Mouse (Mus musculus) heart, adult 2 months (tissue): ENCODE results near the gene Lrrc27. TPM values are rescaled to one million over a fixed set of nuclear protein-coding genes. Genes with fewer than 3 reads are reported as not detected.

Experiments
- DNase-seq, 2 experiments: peaks; one replicate each; pipeline ENCODE4 v3.0.0; 2021
- H3K27ac ChIP-seq: fragments of 200-600 bp; 2 replicates; pipeline ENCODE4 v1.8.1; 2022
- H3K27me3 ChIP-seq: fragments of 200-500 bp; 2 replicates; pipeline ENCODE4 v1.6.1; 2012; ENCODE audit warnings: mild to moderate bottlenecking, low read length, inconsistent platforms, mixed read lengths; ENCODE audit not compliant: control insufficient read depth, insufficient read depth
- H3K36me3 ChIP-seq: fragments of 200-500 bp; 2 replicates; pipeline ENCODE4 v1.6.1; 2012; ENCODE audit warnings: low read length, inconsistent platforms; ENCODE audit not compliant: control insufficient read depth, insufficient read depth
- H3K4me1 ChIP-seq: fragments of 200-500 bp; 2 replicates; pipeline ENCODE4 v1.6.1; 2011; ENCODE audit warnings: low read length; ENCODE audit not compliant: control insufficient read depth, insufficient read depth
- H3K4me3 ChIP-seq: fragments of 200-600 bp; 2 replicates; pipeline ENCODE4 v1.8.1; 2022
- H3K79me2 ChIP-seq: fragments of 200-500 bp; replicated peaks from 2 replicates; pipeline ENCODE4 v1.6.1; 2012; ENCODE audit warnings: mild to moderate bottlenecking, inconsistent platforms, low read length, moderate library complexity, mixed read lengths; ENCODE audit not compliant: control insufficient read depth, insufficient read depth
- H3K9ac ChIP-seq: fragments of 200-500 bp; 2 replicates; pipeline ENCODE4 v1.6.1; 2012; ENCODE audit warnings: low read depth, mild to moderate bottlenecking, control low read depth, inconsistent platforms, low read length, mixed read lengths
- CTCF ChIP-seq: fragments of 200-600 bp; IDR thresholded peaks from 2 replicates; pipeline ENCODE4 v1.8.1; 2022; ENCODE audit warnings: antibody characterized with exemption, mild to moderate bottlenecking, moderate library complexity
- EP300 ChIP-seq: fragments of 200-500 bp; IDR thresholded peaks from 2 replicates; pipeline ENCODE4 v1.6.1; 2011; ENCODE audit warnings: low read depth, low read length, control low read depth; ENCODE audit not compliant: insufficient read depth
- POLR2A ChIP-seq: fragments of 200-500 bp; IDR thresholded peaks from 2 replicates; pipeline ENCODE4 v1.6.1; 2011; ENCODE audit warnings: mild to moderate bottlenecking, low read depth, low read length, control low read depth; ENCODE audit not compliant: insufficient read depth
- WGBS: fragments of 180-500 bp; shearing (Covaris S2); methylation state at CpG from one replicate; pipeline ENCODE4 v1.1.7; 2018; 5-methylcytosine and 5-hydroxymethylcytosine counted together
- intact Hi-C: fragments of 180-260 bp; cut with DNase I; formaldehyde crosslinking; loops from one replicate; pipeline ENCODE4 v1.15.1; 2025
- long read RNA-seq: library from polyadenylated mRNA; stranded (forward); transcript quantifications from one replicate; pipeline ENCODE4 v2.0.0, GENCODE M21; 2021
- polyA plus RNA-seq: library from polyadenylated mRNA; depleted of rRNA; stranded (reverse); fragments of >200 nt; gene quantifications from 2 replicates; pipeline ENCODE4 v1.2.3, GENCODE M21; 2012; rRNA removed
- total RNA-seq, 2 experiments: library from RNA; stranded (reverse); gene quantifications; 2 replicates each; pipeline ENCODE4 v1.2.3; 2021

The Lrrc27 gene
- 10 to 100 TPM; 18.9 to 20.6 TPM for total RNA-seq
- 12.7 and 13.3 TPM in 2 replicates for polyA plus RNA-seq
- long read RNA-seq, transcript Lrrc27-207 (4 exons, 619 nt) = major isoform, 8 of 9 reads
- long read RNA-seq, partial matches to known transcripts = 0 of 9 reads
- long read RNA-seq, other reads (novel, unspliced or antisense) = 1 of 9 reads

DNA sequence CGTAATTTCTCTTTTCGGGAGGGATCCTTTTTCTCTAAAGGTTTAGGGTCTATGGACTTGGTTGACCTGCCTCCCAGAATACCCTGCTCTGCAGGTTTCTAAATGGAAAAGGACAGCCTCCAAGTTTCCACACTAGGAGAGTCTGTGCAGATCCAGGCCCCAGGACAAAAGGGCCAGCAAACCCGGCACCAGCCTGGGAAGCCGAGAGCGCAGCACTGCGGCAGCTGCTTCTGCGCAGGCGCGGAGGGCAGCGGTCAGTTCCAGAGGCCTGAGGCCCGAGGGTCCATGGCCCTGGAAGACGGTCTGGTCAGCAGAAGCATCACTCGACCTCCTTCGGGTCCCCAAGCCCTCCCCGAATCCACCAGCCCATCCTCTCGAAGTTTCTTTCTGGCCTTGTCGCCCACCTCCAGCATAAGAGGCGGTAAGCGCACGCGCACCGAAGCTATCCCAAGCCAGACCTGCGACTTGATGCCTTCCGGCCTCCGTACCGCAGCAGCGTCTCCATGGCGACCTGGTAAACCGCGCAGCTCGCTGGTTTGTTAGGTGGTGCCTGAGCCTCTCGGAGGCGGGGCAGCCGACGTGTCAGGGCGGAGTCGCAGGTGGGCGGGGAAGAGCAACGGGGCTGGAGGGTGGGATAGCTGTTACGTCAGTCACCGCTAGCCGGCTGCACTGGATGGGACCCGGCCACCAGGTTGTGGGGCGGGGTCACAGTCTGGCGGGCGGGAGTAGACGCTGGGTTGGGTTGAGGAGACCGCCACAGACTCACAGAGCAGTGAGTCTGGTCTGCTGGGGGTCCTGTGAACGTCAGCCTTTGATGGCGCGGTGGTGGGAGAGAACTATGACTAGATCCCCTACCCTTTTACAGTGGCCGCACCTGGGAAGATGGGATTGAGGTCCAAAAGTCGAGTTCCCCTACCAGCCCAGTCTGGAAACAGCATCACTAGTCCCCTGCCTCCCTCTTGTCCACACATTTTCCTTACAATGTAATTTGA is at the start of gene Lrrc27, which contains the start of gene Stk32c:
Lrrc27 (plus strand) TSS at position 235 of the 992 bp plus-strand sequence.
Stk32c (minus strand) TSS at position 554 of the 992 bp plus-strand sequence.
- no peaks in the 10 kb centered on the region for H3K79me2 ChIP-seq
- TF ChIP-seq POLR2A (peak; percentile 70), CTCF (peak; percentile 30), EP300 (peak; percentile 85)
- 2% methylated on average over 53 of the region's 53 CpGs for WGBS

DNA sequence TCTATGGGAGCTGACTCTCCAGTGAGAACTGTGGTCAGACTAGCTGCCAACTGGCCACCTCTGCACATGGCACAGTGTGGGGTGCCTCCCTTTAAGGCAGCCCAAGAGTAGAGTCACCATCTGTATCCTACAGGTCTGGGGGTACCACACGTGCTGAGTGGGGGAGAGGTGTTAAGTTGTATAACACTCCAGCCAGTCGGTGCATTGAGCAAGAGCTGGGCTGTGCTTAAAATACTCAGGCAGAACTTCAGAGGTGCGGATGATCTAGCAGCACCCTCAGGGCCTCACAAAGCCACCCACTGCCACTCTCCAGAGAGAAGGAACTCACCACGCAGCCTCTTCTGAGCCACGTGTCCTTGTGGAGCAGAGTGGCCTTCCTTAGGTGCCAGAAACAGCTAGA is 48.4 kb upstream of the Lrrc27 start:
- WGBS = 68% methylated on average over 5 of the region's 5 CpGs
- H3K79me2 ChIP-seq = no peaks in the 10 kb centered on the region
- no peaks in the 10 kb centered on the region for H3K36me3 ChIP-seq
- no peaks in the 10 kb centered on the region for H3K27me3 ChIP-seq
- no peak for DNase-seq
- H3K27ac ChIP-seq = no peak overlapping the region
- H3K4me3 ChIP-seq = no peak overlapping the region
- no peaks in the 10 kb centered on the region for H3K4me1 ChIP-seq
- intact Hi-C loops = no loop called here
- TF ChIP-seq POLR2A (no peak), EP300 (no peak), CTCF (no peak)
- H3K9ac ChIP-seq = no peak overlapping the region

More for the DNA sequence above, at the start of gene Lrrc27, which contains the start of gene Stk32c:
- Histone ChIP-seq H3K27ac (peak within 1 kb of the TSS; percentile 87), H3K4me3 (peak within 1 kb of the TSS; percentile 95), H3K4me1 (peaks cover 12% of the 10 kb centered on the region), H3K36me3 (no peaks in the 10 kb centered on the region), H3K9ac (peak within 1 kb of the TSS; percentile 81), H3K27me3 (no peaks in the 10 kb centered on the region)
- intact Hi-C loops = loop anchor here (1.0 to 2.0 kb wide), 2 partner anchors 35 to 176 kb away; partner anchors contain the start of genes Inpp5a and Pwwp2b
- peak; percentile 98 to 99 for DNase-seq

DNA sequence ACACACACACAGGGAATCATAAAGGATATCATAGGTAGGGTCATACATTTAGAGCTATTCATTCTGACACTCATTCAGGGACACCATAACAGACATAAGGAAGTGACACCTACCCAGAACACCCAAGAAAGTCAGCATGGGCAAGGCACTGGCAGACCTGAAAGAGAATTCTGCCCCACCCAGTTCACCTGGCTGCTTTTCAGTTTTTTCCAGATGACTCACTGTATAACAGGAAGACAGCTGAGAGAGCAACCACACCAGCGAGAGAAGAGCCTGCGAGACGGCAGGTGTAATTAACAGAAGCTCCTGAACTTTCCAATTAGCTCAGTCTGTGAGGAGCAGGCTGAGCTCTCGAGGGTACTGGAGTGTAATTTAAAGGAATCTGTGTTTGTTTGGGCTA is 43.6 kb upstream of the Lrrc27 start:
- Histone ChIP-seq H3K9ac (no peak overlapping the region), H3K27me3 (no peaks in the 10 kb centered on the region), H3K4me1 (no peaks in the 10 kb centered on the region), H3K27ac (no peak overlapping the region), H3K36me3 (no peaks in the 10 kb centered on the region), H3K79me2 (no peaks in the 10 kb centered on the region), H3K4me3 (no peak overlapping the region)
- 57% methylated on average over 4 of the region's 4 CpGs for WGBS
- no peak for DNase-seq
- no peak for TF ChIP-seq CTCF
- no peak for TF ChIP-seq EP300
- intact Hi-C loops = loop anchor here (5.0 kb wide), 1 partner anchor 42 kb away; no protein-coding TSS in a partner anchor

DNA sequence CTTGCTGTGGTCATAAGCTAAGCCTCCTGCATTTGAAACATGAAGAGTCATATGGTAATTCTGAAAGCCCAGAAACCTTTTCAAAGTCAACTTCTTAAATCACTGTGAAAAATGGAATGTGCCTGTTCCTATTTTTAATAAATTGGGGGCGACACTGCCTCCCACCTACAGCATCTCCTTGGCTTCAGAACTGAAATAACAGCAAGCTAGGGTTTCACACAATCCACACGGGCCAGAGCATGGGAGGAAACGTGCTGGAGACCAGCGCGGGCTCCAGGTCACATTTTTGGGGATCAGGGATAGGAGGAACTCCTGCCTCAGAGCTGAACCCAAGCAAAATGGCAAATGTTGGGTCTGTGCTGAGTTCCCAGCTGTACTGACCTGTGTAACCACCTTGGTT is 33.5 kb upstream of the Lrrc27 start:
- H3K36me3 ChIP-seq = no peaks in the 10 kb centered on the region
- H3K79me2 ChIP-seq = no peaks in the 10 kb centered on the region; the same call in 1 of the 2 replicates
- H3K4me1 ChIP-seq = no peaks in the 10 kb centered on the region
- no peak overlapping the region for H3K4me3 ChIP-seq
- no peak overlapping the region for H3K9ac ChIP-seq
- no peak overlapping the region for H3K27ac ChIP-seq
- intact Hi-C loops = no loop called here
- H3K27me3 ChIP-seq = no peaks in the 10 kb centered on the region
- 77% methylated on average over 5 of the region's 5 CpGs for WGBS
- DNase-seq = no peak
- TF ChIP-seq EP300 (no peak), POLR2A (no peak), CTCF (no peak)

DNA sequence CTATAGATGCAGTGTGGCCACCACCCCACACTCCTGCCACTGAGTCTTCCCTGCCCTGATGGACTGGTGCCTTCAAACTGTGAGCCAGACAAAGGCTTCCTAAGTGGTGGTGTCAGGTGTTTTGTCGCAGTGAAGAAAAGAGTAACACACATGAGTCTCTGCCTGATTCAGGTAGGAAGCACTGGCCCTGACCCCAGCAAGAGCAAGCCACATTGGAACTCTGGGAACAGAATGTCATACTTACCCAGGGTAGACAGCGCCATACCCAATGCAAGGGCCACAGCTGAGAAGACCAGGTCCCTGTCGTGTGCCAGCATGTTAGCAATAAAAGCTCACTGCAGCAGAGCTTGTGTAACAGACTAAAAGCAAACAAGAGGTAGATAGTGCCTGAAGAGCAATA is 32.7 kb upstream of the Lrrc27 start:
- WGBS = 87% methylated on average over 3 of the region's 3 CpGs

More for the DNA sequence above, 32.7 kb upstream of the Lrrc27 start:
- no peaks in the 10 kb centered on the region for H3K27me3 ChIP-seq
- no peaks in the 10 kb centered on the region for H3K36me3 ChIP-seq
- H3K27ac ChIP-seq = no peak overlapping the region
- TF ChIP-seq EP300 = no peak
- TF ChIP-seq POLR2A = no peak
- no peak for TF ChIP-seq CTCF
- intact Hi-C loops = no loop called here
- H3K4me1 ChIP-seq = no peaks in the 10 kb centered on the region
- no peak overlapping the region for H3K9ac ChIP-seq
- H3K79me2 ChIP-seq = no peaks in the 10 kb centered on the region; the same call in 1 of the 2 replicates
- no peak for DNase-seq
- H3K4me3 ChIP-seq = no peak overlapping the region
